Mouse (Mus musculus): ENCODE measurements around the gene Parpbp. TPM values are rescaled to one million over a fixed set of nuclear protein-coding genes. Genes with fewer than 3 reads are reported as not detected.

The Parpbp gene
- polyA plus RNA-seq, 1 experiment from 2014 or later = 15.1 TPM

GRCm38 (mm10) chr10:88146187-88146586, 554 bp downstream of the Parpbp start:
- peaks cover 33% of the 10 kb centered on the region for H3K36me3 ChIP-seq (ENCODE audit: control insufficient read depth, insufficient read depth, low read length)
- H3K9me3 ChIP-seq (ENCODE audit: control insufficient read depth, low read length) = no peaks in the 10 kb centered on the region
- ATAC-seq (ENCODE audit: insufficient number of reproducible peaks, insufficient read depth, low FRiP score, low read depth) = no peak
- peak overlapping the region; percentile 85 for H3K4me2 ChIP-seq (ENCODE audit: low read length)
- no peak overlapping the region for H3K27ac ChIP-seq (replicated peaks in 1 of 2; ENCODE audit: control insufficient read depth in 1 of 2, insufficient read depth in 1 of 2, low read depth in 2 of 2, low read length in 2 of 2)
- H3K4me1 ChIP-seq (ENCODE audit: control insufficient read depth in 2 of 2, insufficient read depth in 2 of 2, low read length in 2 of 2) = peaks cover 0 to 19% of the 10 kb centered on the region in 2 experiments; a peak in 2 of 4 replicates
- no peaks in the 10 kb centered on the region for H3K27me3 ChIP-seq (ENCODE audit: control insufficient read depth, insufficient read depth, low read length)
- 17% methylated on average over 7 of the region's 7 CpGs for WGBS
- peak overlapping the region; percentile 86 for H3K9ac ChIP-seq (ENCODE audit: low read length)
- H3K4me3 ChIP-seq (ENCODE audit: control insufficient read depth in 1 of 2, insufficient read depth in 1 of 2, low read depth in 1 of 2, low read length in 2 of 2) = peak overlapping the region; percentile 79 to 89

DNA sequence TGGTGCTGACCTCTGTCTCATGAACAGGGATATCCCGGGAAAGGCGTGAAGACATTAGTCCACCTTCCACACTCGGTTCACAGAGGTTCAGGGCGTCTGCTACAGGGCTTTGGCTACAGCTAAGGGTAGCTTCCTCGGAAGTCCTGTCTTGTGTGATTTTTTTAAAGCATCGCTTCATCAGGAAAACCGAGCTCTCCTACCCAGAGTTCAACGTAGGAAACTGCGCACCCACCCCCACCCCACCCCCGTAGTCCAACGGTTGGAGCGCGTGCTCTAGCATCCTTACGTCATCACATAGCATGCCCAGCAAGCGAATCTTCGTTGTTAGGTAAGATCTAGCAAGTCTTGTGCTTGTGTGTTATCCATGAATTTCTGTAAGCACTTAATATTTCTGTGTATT, 11.1 kb downstream of the Parpbp start:
- no peak overlapping the region for H3K27ac ChIP-seq (replicated peaks in 1 of 2; ENCODE audit: control insufficient read depth in 1 of 2, insufficient read depth in 1 of 2, low read depth in 2 of 2, low read length in 2 of 2)
- no peak overlapping the region for H3K4me2 ChIP-seq (ENCODE audit: low read length)
- H3K4me3 ChIP-seq (ENCODE audit: control insufficient read depth in 1 of 2, insufficient read depth in 1 of 2, low read depth in 1 of 2, low read length in 2 of 2) = no peak overlapping the region
- no peaks in the 10 kb centered on the region for H3K27me3 ChIP-seq (ENCODE audit: control insufficient read depth, insufficient read depth, low read length)
- WGBS = 93% methylated on average over 16 of the region's 16 CpGs
- no peak overlapping the region for H3K9ac ChIP-seq (ENCODE audit: low read length)
- no peaks in the 10 kb centered on the region for H3K4me1 ChIP-seq (ENCODE audit: control insufficient read depth in 2 of 2, insufficient read depth in 2 of 2, low read length in 2 of 2)
- peaks cover 21% of the 10 kb centered on the region for H3K36me3 ChIP-seq (ENCODE audit: control insufficient read depth, insufficient read depth, low read length)
- no peaks in the 10 kb centered on the region for H3K9me3 ChIP-seq (ENCODE audit: control insufficient read depth, low read length)
- ATAC-seq (ENCODE audit: insufficient number of reproducible peaks, insufficient read depth, low FRiP score, low read depth) = no peak

- peaks cover 23% of the 10 kb centered on the region for H3K36me3 ChIP-seq (ENCODE audit: control insufficient read depth, insufficient read depth, low read length)
- no peaks in the 10 kb centered on the region for H3K9me3 ChIP-seq (ENCODE audit: control insufficient read depth, low read length)
- no peaks in the 10 kb centered on the region for H3K4me1 ChIP-seq (ENCODE audit: control insufficient read depth in 2 of 2, insufficient read depth in 2 of 2, low read length in 2 of 2)
- no peaks in the 10 kb centered on the region for H3K27me3 ChIP-seq (ENCODE audit: control insufficient read depth, insufficient read depth, low read length)
- H3K27ac ChIP-seq (replicated peaks in 1 of 2; ENCODE audit: control insufficient read depth in 1 of 2, insufficient read depth in 1 of 2, low read depth in 2 of 2, low read length in 2 of 2) = no peak overlapping the region
- no peak overlapping the region for H3K9ac ChIP-seq (ENCODE audit: low read length)
- H3K4me2 ChIP-seq (ENCODE audit: low read length) = no peak overlapping the region
- no peak overlapping the region for H3K4me3 ChIP-seq (ENCODE audit: control insufficient read depth in 1 of 2, insufficient read depth in 1 of 2, low read depth in 1 of 2, low read length in 2 of 2)
- no peak for ATAC-seq (ENCODE audit: insufficient number of reproducible peaks, insufficient read depth, low FRiP score, low read depth)
These were observed 27.0 kb downstream of the Parpbp start for GRCm38 (mm10) chr10:88119721-88120120.

DNA sequence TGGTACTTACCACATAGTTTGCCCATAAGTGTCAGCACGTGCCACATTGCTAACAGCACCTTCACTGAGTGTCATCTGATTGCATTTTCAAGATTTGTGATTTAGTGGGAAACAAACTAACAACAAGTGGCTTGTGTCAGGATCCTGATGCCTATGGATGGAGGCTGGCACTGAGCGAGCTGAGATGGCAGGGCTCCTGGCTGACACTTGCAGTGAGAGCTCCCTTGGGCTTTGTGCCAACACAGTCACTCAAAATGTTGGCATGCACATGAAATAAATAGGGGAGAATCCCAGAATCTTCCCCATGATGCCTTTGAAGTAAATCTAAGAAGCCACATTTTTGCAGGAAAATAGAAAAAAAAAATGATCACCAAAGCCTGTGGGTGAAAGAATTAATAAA, 33.5 kb downstream of the Parpbp start:
- Histone ChIP-seq H3K9ac (ENCODE audit: low read length) (no peak overlapping the region), H3K9me3 (ENCODE audit: control insufficient read depth, low read length) (no peaks in the 10 kb centered on the region), H3K27me3 (ENCODE audit: control insufficient read depth, insufficient read depth, low read length) (no peaks in the 10 kb centered on the region), H3K4me1 (ENCODE audit: control insufficient read depth in 2 of 2, insufficient read depth in 2 of 2, low read length in 2 of 2) (no peaks in the 10 kb centered on the region), H3K27ac (replicated peaks in 1 of 2; ENCODE audit: control insufficient read depth in 1 of 2, insufficient read depth in 1 of 2, low read depth in 2 of 2, low read length in 2 of 2) (no peak overlapping the region), H3K4me2 (ENCODE audit: low read length) (no peak overlapping the region), H3K36me3 (ENCODE audit: control insufficient read depth, insufficient read depth, low read length) (peaks cover 20% of the 10 kb centered on the region), H3K4me3 (ENCODE audit: control insufficient read depth in 1 of 2, insufficient read depth in 1 of 2, low read depth in 1 of 2, low read length in 2 of 2) (no peak overlapping the region)
- WGBS = 75% methylated on average over 2 of the region's 2 CpGs
- ATAC-seq (ENCODE audit: insufficient number of reproducible peaks, insufficient read depth, low FRiP score, low read depth) = no peak

DNA sequence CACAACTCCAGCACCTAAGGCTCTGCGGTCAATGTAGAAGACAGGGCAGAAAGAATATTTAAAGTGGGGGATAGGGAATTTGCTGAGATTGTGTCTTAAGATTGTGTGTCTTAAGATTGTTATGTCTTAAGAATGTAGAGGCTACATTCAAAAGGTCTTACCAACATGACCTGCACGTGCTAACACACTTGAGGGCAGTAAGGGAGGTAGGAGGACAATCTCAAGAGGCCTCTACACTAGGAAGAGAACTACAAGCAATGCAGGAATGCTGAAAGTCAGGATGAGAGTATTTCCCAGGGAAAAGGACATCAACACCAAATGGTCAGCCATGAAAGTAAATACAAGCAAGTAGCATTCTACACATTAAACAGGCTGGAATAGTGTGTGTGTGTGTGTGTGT, 40.6 kb downstream of the Parpbp start:
- Histone ChIP-seq H3K4me2 (ENCODE audit: low read length) (no peak overlapping the region), H3K36me3 (ENCODE audit: control insufficient read depth, insufficient read depth, low read length) (peaks cover 5% of the 10 kb centered on the region; the same call in 1 of the 2 replicates)
- WGBS = 90% methylated on average over 2 of the region's 2 CpGs

DNA sequence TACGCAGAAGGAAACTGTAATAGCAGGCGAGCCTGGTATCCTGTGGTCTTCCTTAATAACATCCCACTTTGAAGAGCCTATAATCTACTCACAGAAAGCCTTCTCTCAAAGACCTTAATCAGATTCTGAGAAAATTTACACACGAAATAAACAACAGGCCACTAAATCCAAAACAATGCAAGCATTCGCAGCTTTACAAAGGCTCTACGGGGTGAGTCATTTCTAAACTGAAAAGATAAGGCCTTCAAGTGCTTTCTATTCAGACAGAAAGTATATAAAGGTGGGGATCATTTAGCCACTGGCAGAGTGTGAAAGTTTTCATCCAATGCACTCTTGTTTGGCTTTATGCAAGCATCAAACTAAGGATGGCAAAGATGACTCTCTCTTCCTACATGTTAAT, 56.0 kb downstream of the Parpbp start, which contains the start of gene Pmch:
Gene Pmch (plus strand): TSS at position 301 of the 400 bp plus-strand sequence.
- Histone ChIP-seq H3K9ac (ENCODE audit: low read length) (no peak within 1 kb of the TSS), H3K4me1 (ENCODE audit: control insufficient read depth in 2 of 2, insufficient read depth in 2 of 2, low read length in 2 of 2) (no peaks in the 10 kb centered on the region), H3K4me2 (ENCODE audit: low read length) (no peak within 1 kb of the TSS), H3K9me3 (ENCODE audit: control insufficient read depth, low read length) (no peaks in the 10 kb centered on the region), H3K4me3 (ENCODE audit: control insufficient read depth in 1 of 2, insufficient read depth in 1 of 2, low read depth in 1 of 2, low read length in 2 of 2) (no peak within 1 kb of the TSS), H3K27ac (replicated peaks in 1 of 2; ENCODE audit: control insufficient read depth in 1 of 2, insufficient read depth in 1 of 2, low read depth in 2 of 2, low read length in 2 of 2) (no peak within 1 kb of the TSS), H3K36me3 (ENCODE audit: control insufficient read depth, insufficient read depth, low read length) (peaks cover 20% of the 10 kb centered on the region; the same call in 1 of the 2 replicates), H3K27me3 (ENCODE audit: control insufficient read depth, insufficient read depth, low read length) (no peaks in the 10 kb centered on the region)
- WGBS = 57% methylated on average over 5 of the region's 5 CpGs
- ATAC-seq (ENCODE audit: insufficient number of reproducible peaks, insufficient read depth, low FRiP score, low read depth) = no peak

More for the DNA sequence above, 40.6 kb downstream of the Parpbp start:
- H3K9ac ChIP-seq (ENCODE audit: low read length) = no peak overlapping the region
- no peak for ATAC-seq (ENCODE audit: insufficient number of reproducible peaks, insufficient read depth, low FRiP score, low read depth)
- no peaks in the 10 kb centered on the region for H3K4me1 ChIP-seq (ENCODE audit: control insufficient read depth in 2 of 2, insufficient read depth in 2 of 2, low read length in 2 of 2)
- no peak overlapping the region for H3K4me3 ChIP-seq (ENCODE audit: control insufficient read depth in 1 of 2, insufficient read depth in 1 of 2, low read depth in 1 of 2, low read length in 2 of 2)
- no peaks in the 10 kb centered on the region for H3K27me3 ChIP-seq (ENCODE audit: control insufficient read depth, insufficient read depth, low read length)
- H3K27ac ChIP-seq (replicated peaks in 1 of 2; ENCODE audit: control insufficient read depth in 1 of 2, insufficient read depth in 1 of 2, low read depth in 2 of 2, low read length in 2 of 2) = no peak overlapping the region
- no peaks in the 10 kb centered on the region for H3K9me3 ChIP-seq (ENCODE audit: control insufficient read depth, low read length)

DNA sequence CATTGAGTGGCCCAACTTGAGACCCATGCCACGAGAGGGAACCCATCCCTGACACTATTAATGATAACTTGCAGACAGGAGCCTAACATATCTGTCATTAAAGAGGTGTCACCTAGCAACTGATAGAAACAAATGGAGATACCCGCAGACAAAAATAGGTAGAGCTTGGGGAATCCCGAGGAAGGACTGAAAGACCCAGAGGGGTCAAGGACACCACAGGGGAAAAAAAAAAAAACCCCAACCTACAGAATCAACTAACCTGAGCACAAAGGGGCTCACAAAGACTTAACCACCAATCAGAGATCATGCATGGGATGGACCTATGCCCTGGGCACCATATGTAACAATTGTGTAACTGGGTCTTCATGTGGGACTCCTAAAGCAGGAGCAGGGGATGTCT, 79.4 kb downstream of the Parpbp start:
- ATAC-seq (ENCODE audit: insufficient number of reproducible peaks, insufficient read depth, low FRiP score, low read depth) = no peak
- H3K4me2 ChIP-seq (ENCODE audit: low read length) = no peak overlapping the region
- H3K27me3 ChIP-seq (ENCODE audit: control insufficient read depth, insufficient read depth, low read length) = no peaks in the 10 kb centered on the region
- no peak overlapping the region for H3K4me3 ChIP-seq (ENCODE audit: control insufficient read depth in 1 of 2, insufficient read depth in 1 of 2, low read depth in 1 of 2, low read length in 2 of 2)
- 36% methylated on average over 3 of the region's 3 CpGs for WGBS
- H3K27ac ChIP-seq (replicated peaks in 1 of 2; ENCODE audit: control insufficient read depth in 1 of 2, insufficient read depth in 1 of 2, low read depth in 2 of 2, low read length in 2 of 2) = no peak overlapping the region
- no peaks in the 10 kb centered on the region for H3K9me3 ChIP-seq (ENCODE audit: control insufficient read depth, low read length)
- H3K36me3 ChIP-seq (ENCODE audit: control insufficient read depth, insufficient read depth, low read length) = no peaks in the 10 kb centered on the region
- H3K4me1 ChIP-seq (ENCODE audit: control insufficient read depth in 2 of 2, insufficient read depth in 2 of 2, low read length in 2 of 2) = no peaks in the 10 kb centered on the region
- no peak overlapping the region for H3K9ac ChIP-seq (ENCODE audit: low read length)

DNA sequence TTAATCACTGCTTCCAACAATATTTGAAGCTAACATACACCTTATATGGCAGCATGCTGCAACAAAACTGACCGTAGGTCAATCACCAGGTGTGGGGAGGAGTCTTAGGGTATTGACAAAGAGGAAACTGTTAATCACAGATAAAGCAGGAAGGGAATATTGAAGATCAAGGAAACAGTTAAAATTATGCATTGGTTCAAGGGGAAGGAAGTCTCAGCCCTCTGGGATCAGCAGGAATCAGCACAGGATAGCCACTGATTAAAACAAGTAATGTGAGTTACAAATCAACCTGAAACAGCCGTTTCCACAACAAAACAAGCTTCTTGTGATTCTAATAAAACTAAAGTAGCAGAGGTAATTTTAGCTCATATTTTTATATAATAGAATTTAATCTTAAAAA, 81.9 kb downstream of the Parpbp start:
- no peaks in the 10 kb centered on the region for H3K4me1 ChIP-seq (ENCODE audit: control insufficient read depth in 2 of 2, insufficient read depth in 2 of 2, low read length in 2 of 2)
- H3K27me3 ChIP-seq (ENCODE audit: control insufficient read depth, insufficient read depth, low read length) = no peaks in the 10 kb centered on the region
- WGBS = 60% methylated on average over 2 of the region's 2 CpGs
- no peak overlapping the region for H3K27ac ChIP-seq (replicated peaks in 1 of 2; ENCODE audit: control insufficient read depth in 1 of 2, insufficient read depth in 1 of 2, low read depth in 2 of 2, low read length in 2 of 2)
- H3K9ac ChIP-seq (ENCODE audit: low read length) = no peak overlapping the region
- H3K4me3 ChIP-seq (ENCODE audit: control insufficient read depth in 1 of 2, insufficient read depth in 1 of 2, low read depth in 1 of 2, low read length in 2 of 2) = no peak overlapping the region
- no peak for ATAC-seq (ENCODE audit: insufficient number of reproducible peaks, insufficient read depth, low FRiP score, low read depth)
- H3K4me2 ChIP-seq (ENCODE audit: low read length) = no peak overlapping the region
- no peaks in the 10 kb centered on the region for H3K36me3 ChIP-seq (ENCODE audit: control insufficient read depth, insufficient read depth, low read length)
- no peaks in the 10 kb centered on the region for H3K9me3 ChIP-seq (ENCODE audit: control insufficient read depth, low read length)
